Mouse (Mus musculus) hindbrain, embryonic 15.5 days (tissue): ENCODE data around the gene Mef2d. TPM values are rescaled to one million over a fixed set of nuclear protein-coding genes. Genes with fewer than 3 reads are reported as not detected.

ENCODE experiments used
- ATAC-seq: fragments of 200-750 bp; cut with Nextera tagmentation; 2 replicates; pipeline ENCODE4 v1.8.0; 2017; ENCODE audit warnings: low read depth, moderate number of reproducible peaks, moderate TSS enrichment; ENCODE audit not compliant: low FRiP score
- H3K27ac ChIP-seq: fragments of 300-500 bp; sonication (generic); replicated peaks from 2 replicates; pipeline ENCODE4 v1.5.1; 2015; ENCODE audit warnings: mild to moderate bottlenecking, inconsistent platforms
- H3K27me3 ChIP-seq: fragments of 300-500 bp; sonication (generic); 2 replicates; pipeline ENCODE4 v1.6.1; 2015; ENCODE audit warnings: control low read depth, inconsistent platforms
- H3K36me3 ChIP-seq: fragments of 300-500 bp; sonication (generic); 2 replicates; pipeline ENCODE4 v1.6.1; 2015; ENCODE audit warnings: control low read depth, inconsistent platforms
- H3K4me1 ChIP-seq: fragments of 300-500 bp; sonication (generic); replicated peaks from 2 replicates; pipeline ENCODE4 v1.6.1; 2015; ENCODE audit warnings: control low read depth, inconsistent platforms
- H3K4me2 ChIP-seq: fragments of 300-500 bp; sonication (generic); 2 replicates; pipeline ENCODE4 v1.6.1; 2015; ENCODE audit warnings: moderate library complexity, mild to moderate bottlenecking, inconsistent platforms
- H3K4me3 ChIP-seq: fragments of 300-500 bp; sonication (generic); 2 replicates; pipeline ENCODE4 v1.5.1; 2015; ENCODE audit warnings: mild to moderate bottlenecking, inconsistent platforms
- H3K9ac ChIP-seq: fragments of 300-500 bp; sonication (generic); 2 replicates; pipeline ENCODE4 v1.6.1; 2015; ENCODE audit warnings: inconsistent platforms
- H3K9me3 ChIP-seq: fragments of 300-500 bp; sonication (generic); 2 replicates; pipeline ENCODE4 v1.6.1; 2016; ENCODE audit warnings: control low read depth, inconsistent platforms
- WGBS: fragments of 180-500 bp; shearing (Covaris S2); methylation state at CpG from one replicate; pipeline ENCODE4 v1.1.7; 2015; 5-methylcytosine and 5-hydroxymethylcytosine counted together
- polyA plus RNA-seq: library from polyadenylated mRNA; unstranded; fragments of >200 nt; fragmentation: Nextera tagmentation; extraction: Ambion mirVana; gene quantifications from 2 replicates; pipeline ENCODE4 v1.2.1, GENCODE M21; 2015

Mef2d gene
- polyA plus RNA-seq, 1 experiment from 2014 or later, result 23.9 TPM

- ATAC-seq, result no peak
- Histone ChIP-seq H3K27me3 (no peaks in the 10 kb centered on the region), H3K9ac (peak overlapping the region; percentile 84), H3K36me3 (no peaks in the 10 kb centered on the region), H3K4me3 (peak overlapping the region; percentile 50), H3K4me1 (peaks cover 59% of the 10 kb centered on the region), H3K4me2 (peak overlapping the region; percentile 91), H3K27ac (peak overlapping the region; percentile 96), H3K9me3 (no peaks in the 10 kb centered on the region)
- under 1% methylated on average over 61 of the region's 61 CpGs for WGBS
Observed at GRCm38 (mm10) chr3:88200161-88200971, 58.2 kb downstream of the Mef2d start.

GRCm38 (mm10) chr3:88200972-88201330, 58.8 kb downstream of the Mef2d start:
- Histone ChIP-seq H3K36me3 (no peaks in the 10 kb centered on the region), H3K4me1 (peaks cover 65% of the 10 kb centered on the region), H3K9ac (peak overlapping the region; percentile 84), H3K9me3 (no peaks in the 10 kb centered on the region), H3K27me3 (no peaks in the 10 kb centered on the region), H3K27ac (peak overlapping the region; percentile 96), H3K4me2 (peak overlapping the region; percentile 91), H3K4me3 (peak overlapping the region; percentile 50)
- WGBS, result 2% methylated on average over 37 of the region's 37 CpGs
- no peak for ATAC-seq

GRCm38 (mm10) chr3:88201640-88202039, 59.5 kb downstream of the Mef2d start:
- Histone ChIP-seq H3K4me1 (peaks cover 72% of the 10 kb centered on the region), H3K9ac (peak overlapping the region; percentile 84), H3K27ac (peak overlapping the region; percentile 96), H3K36me3 (no peaks in the 10 kb centered on the region), H3K9me3 (no peaks in the 10 kb centered on the region), H3K4me3 (peak overlapping the region; percentile 50), H3K27me3 (no peaks in the 10 kb centered on the region), H3K4me2 (peak overlapping the region; percentile 91)
- WGBS, result 15% methylated on average over 5 of the region's 5 CpGs
- ATAC-seq, result no peak

GRCm38 (mm10) chr3:88202986-88203385, 60.8 kb downstream of the Mef2d start:
- H3K9ac ChIP-seq, result 0 out of 2 replicates have a peak overlapping the region, but pooled peaks have one; percentile 14
- WGBS, result 5% methylated on average over 6 of the region's 6 CpGs
- no peaks in the 10 kb centered on the region for H3K9me3 ChIP-seq
- no peak for ATAC-seq
- H3K4me3 ChIP-seq, result no peak overlapping the region
- peaks cover 69% of the 10 kb centered on the region for H3K4me1 ChIP-seq
- H3K36me3 ChIP-seq, result no peaks in the 10 kb centered on the region
- no peaks in the 10 kb centered on the region for H3K27me3 ChIP-seq
- H3K4me2 ChIP-seq, result peak overlapping the region; percentile 91; the same call in 1 of the 2 replicates
- peak overlapping the region; percentile 96 for H3K27ac ChIP-seq

GRCm38 (mm10) chr3:88203456-88203855, 61.3 kb downstream of the Mef2d start:
- Histone ChIP-seq H3K27ac (peak overlapping the region; percentile 96), H3K9me3 (no peaks in the 10 kb centered on the region), H3K9ac (no peak overlapping the region), H3K4me3 (no peak overlapping the region), H3K36me3 (no peaks in the 10 kb centered on the region), H3K4me1 (peaks cover 66% of the 10 kb centered on the region), H3K27me3 (no peaks in the 10 kb centered on the region), H3K4me2 (peak overlapping the region; percentile 91)
- WGBS, result 4% methylated on average over 5 of the region's 5 CpGs
- ATAC-seq, result no peak

GRCm38 (mm10) chr3:88203999-88204700, 62.0 kb downstream of the Mef2d start:
- H3K27ac ChIP-seq, result peak overlapping the region; percentile 96
- H3K27me3 ChIP-seq, result no peaks in the 10 kb centered on the region
- H3K4me1 ChIP-seq, result peaks cover 61% of the 10 kb centered on the region
- no peak for ATAC-seq
- H3K4me3 ChIP-seq, result no peak overlapping the region
- no peaks in the 10 kb centered on the region for H3K9me3 ChIP-seq
- H3K9ac ChIP-seq, result 0 out of 2 replicates have a peak overlapping the region, but pooled peaks have one; percentile 5
- WGBS, result 6% methylated on average over 7 of the region's 7 CpGs
- H3K36me3 ChIP-seq, result no peaks in the 10 kb centered on the region
- H3K4me2 ChIP-seq, result peak overlapping the region; percentile 91

GRCm38 (mm10) chr3:88204751-88205150, 62.6 kb downstream of the Mef2d start:
- H3K27ac ChIP-seq, result peak overlapping the region; percentile 96
- no peaks in the 10 kb centered on the region for H3K27me3 ChIP-seq
- 12% methylated on average over 1 of the region's 1 CpGs for WGBS
- no peak for ATAC-seq
- peak overlapping the region; percentile 91 for H3K4me2 ChIP-seq
- no peaks in the 10 kb centered on the region for H3K36me3 ChIP-seq
- peaks cover 62% of the 10 kb centered on the region for H3K4me1 ChIP-seq
- no peaks in the 10 kb centered on the region for H3K9me3 ChIP-seq
- no peak overlapping the region for H3K9ac ChIP-seq
- no peak overlapping the region for H3K4me3 ChIP-seq

GRCm38 (mm10) chr3:88205176-88205562, 63.0 kb downstream of the Mef2d start:
- 11% methylated on average over 4 of the region's 4 CpGs for WGBS
- H3K36me3 ChIP-seq, result no peaks in the 10 kb centered on the region
- H3K9ac ChIP-seq, result no peak overlapping the region
- H3K4me3 ChIP-seq, result no peak overlapping the region
- ATAC-seq, result no peak
- H3K27me3 ChIP-seq, result no peaks in the 10 kb centered on the region
- H3K4me2 ChIP-seq, result peak overlapping the region; percentile 91
- peaks cover 65% of the 10 kb centered on the region for H3K4me1 ChIP-seq
- peak overlapping the region; percentile 96 for H3K27ac ChIP-seq
- no peaks in the 10 kb centered on the region for H3K9me3 ChIP-seq

- no peaks in the 10 kb centered on the region for H3K9me3 ChIP-seq
- H3K9ac ChIP-seq, result peak overlapping the region; percentile 64
- H3K4me3 ChIP-seq, result peak overlapping the region; percentile 53
- no peaks in the 10 kb centered on the region for H3K27me3 ChIP-seq
- H3K4me1 ChIP-seq, result peaks cover 65% of the 10 kb centered on the region
- peak overlapping the region; percentile 96 for H3K27ac ChIP-seq
- H3K36me3 ChIP-seq, result no peaks in the 10 kb centered on the region
- 4% methylated on average over 8 of the region's 8 CpGs for WGBS
- peak overlapping the region; percentile 91 for H3K4me2 ChIP-seq
- ATAC-seq, result peak; percentile 74
Observed at GRCm38 (mm10) chr3:88205563-88206491, 63.7 kb downstream of the Mef2d start.

- H3K4me1 ChIP-seq, result peaks cover 64% of the 10 kb centered on the region
Observed at GRCm38 (mm10) chr3:88206500-88206899, 64.3 kb downstream of the Mef2d start.

GRCm38 (mm10) chr3:88206901-88207371, 64.8 kb downstream of the Mef2d start:
- Histone ChIP-seq H3K4me3 (peak overlapping the region; percentile 53), H3K4me2 (peak overlapping the region; percentile 91), H3K4me1 (peaks cover 64% of the 10 kb centered on the region), H3K9ac (peak overlapping the region; percentile 64), H3K27me3 (no peaks in the 10 kb centered on the region), H3K27ac (peak overlapping the region; percentile 96), H3K36me3 (no peaks in the 10 kb centered on the region), H3K9me3 (no peaks in the 10 kb centered on the region)
- under 1% methylated on average over 14 of the region's 14 CpGs for WGBS
- ATAC-seq, result peak; percentile 42

More at GRCm38 (mm10) chr3:88206500-88206899, 64.3 kb downstream of the Mef2d start:
- WGBS, result 7% methylated on average over 3 of the region's 3 CpGs
- H3K27me3 ChIP-seq, result no peaks in the 10 kb centered on the region
- ATAC-seq, result peak; percentile 24
- H3K9me3 ChIP-seq, result no peaks in the 10 kb centered on the region
- peak overlapping the region; percentile 53 for H3K4me3 ChIP-seq
- H3K9ac ChIP-seq, result peak overlapping the region; percentile 64
- peak overlapping the region; percentile 96 for H3K27ac ChIP-seq
- H3K36me3 ChIP-seq, result no peaks in the 10 kb centered on the region
- peak overlapping the region; percentile 91 for H3K4me2 ChIP-seq
